Mouse (Mus musculus) forebrain, embryonic 11.5 days (tissue): ENCODE results near the gene Ptprm. TPM values are rescaled to one million over a fixed set of nuclear protein-coding genes. Genes with fewer than 3 reads are reported as not detected.

ENCODE experiments used
- ATAC-seq: fragments of 200-750 bp; cut with Nextera tagmentation; replicated peaks from 2 replicates; pipeline ENCODE4 v1.8.0; 2017; ENCODE audit warnings: moderate TSS enrichment; ENCODE audit not compliant: low FRiP score
- DNase-seq: peaks from one replicate; pipeline ENCODE4 v3.0.0-alpha.2; 2017; ENCODE audit warnings: low spot score
- H3K27ac ChIP-seq: fragments of 300-500 bp; sonication (generic); 2 replicates; pipeline ENCODE4 v1.5.1; 2014; ENCODE audit warnings: low read depth, low read length
- H3K27me3 ChIP-seq: fragments of 300-500 bp; sonication (generic); 2 replicates; pipeline ENCODE4 v1.6.1; 2014; ENCODE audit warnings: mild to moderate bottlenecking, low read length, mixed read lengths; ENCODE audit not compliant: control insufficient read depth, insufficient read depth
- H3K36me3 ChIP-seq: fragments of 300-500 bp; sonication (generic); 2 replicates; pipeline ENCODE4 v1.6.1; 2014; ENCODE audit warnings: mild to moderate bottlenecking, low read length, moderate library complexity, mixed read lengths; ENCODE audit not compliant: control insufficient read depth, insufficient read depth
- H3K4me1 ChIP-seq: fragments of 300-500 bp; sonication (generic); replicated peaks from 2 replicates; pipeline ENCODE4 v1.6.1; 2014; ENCODE audit warnings: low read length, mixed read lengths; ENCODE audit not compliant: control insufficient read depth, insufficient read depth
- H3K4me2 ChIP-seq: fragments of 300-500 bp; sonication (generic); 2 replicates; pipeline ENCODE4 v1.6.1; 2014; ENCODE audit warnings: low read depth, mild to moderate bottlenecking, low read length, moderate library complexity, mixed read lengths; ENCODE audit not compliant: severe bottlenecking
- H3K4me3 ChIP-seq: fragments of 300-500 bp; sonication (generic); 2 replicates; pipeline ENCODE4 v1.5.1; 2014; ENCODE audit warnings: low read depth, low read length
- H3K9ac ChIP-seq: fragments of 300-500 bp; sonication (generic); 2 replicates; pipeline ENCODE4 v1.6.1; 2014; ENCODE audit warnings: low read length
- H3K9me3 ChIP-seq: fragments of 300-500 bp; sonication (generic); 2 replicates; pipeline ENCODE4 v1.6.1; 2016; ENCODE audit warnings: low read length, mixed read lengths; ENCODE audit not compliant: control insufficient read depth
- WGBS: fragments of 180-500 bp; shearing (Covaris S2); extraction: QIAGEN DNeasy Blood & Tissue Kit; methylation state at CpG from one replicate; pipeline ENCODE4 v1.1.7; 2014; 5-methylcytosine and 5-hydroxymethylcytosine counted together
- polyA plus RNA-seq: library from polyadenylated mRNA; unstranded; fragments of >200 nt; fragmentation: Nextera tagmentation; extraction: Ambion mirVana; gene quantifications from 2 replicates; pipeline ENCODE4 v1.2.1, GENCODE M21; 2014

Ptprm gene
- polyA plus RNA-seq, 1 experiment from 2014 or later = 11.7 TPM

GRCm38 (mm10) chr17:66996882-66997281 is 357.4 kb downstream of the Ptprm start:
- no peak for ATAC-seq
- Histone ChIP-seq H3K4me2 (no peak overlapping the region), H3K4me3 (no peak overlapping the region)

DNA sequence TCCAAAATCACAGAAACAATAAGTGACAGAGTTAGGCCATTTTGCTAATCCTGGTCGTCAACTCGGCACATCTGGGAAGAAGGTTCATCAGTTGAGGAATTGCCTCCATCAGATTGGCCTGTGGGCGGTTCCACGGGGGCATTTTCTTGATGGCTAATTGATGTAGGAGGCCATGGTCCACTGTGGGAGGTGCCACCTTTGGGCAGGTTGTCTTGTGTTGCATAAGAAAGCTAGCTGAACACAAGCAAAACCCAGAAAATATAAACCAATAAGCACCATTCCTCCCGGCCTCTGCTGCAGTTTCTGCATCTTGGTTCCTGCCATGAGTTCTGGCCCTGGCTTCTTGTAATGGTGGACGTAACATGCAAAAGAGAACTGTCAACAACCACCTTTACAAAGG is 358.2 kb downstream of the Ptprm start:
- Histone ChIP-seq H3K36me3 (no peaks in the 10 kb centered on the region), H3K27ac (no peak overlapping the region), H3K9ac (no peak overlapping the region), H3K4me3 (no peak overlapping the region), H3K9me3 (no peaks in the 10 kb centered on the region), H3K27me3 (no peaks in the 10 kb centered on the region), H3K4me2 (no peak overlapping the region), H3K4me1 (no peaks in the 10 kb centered on the region)
- 91% methylated on average over 6 of the region's 6 CpGs for WGBS
- DNase-seq (no peak), ATAC-seq (no peak)

More at GRCm38 (mm10) chr17:66996882-66997281, 357.4 kb downstream of the Ptprm start:
- no peaks in the 10 kb centered on the region for H3K27me3 ChIP-seq
- H3K36me3 ChIP-seq = no peaks in the 10 kb centered on the region
- no peak overlapping the region for H3K27ac ChIP-seq
- no peak overlapping the region for H3K9ac ChIP-seq
- WGBS = 80% methylated on average over 2 of the region's 2 CpGs
- no peaks in the 10 kb centered on the region for H3K9me3 ChIP-seq
- DNase-seq = no peak
- no peaks in the 10 kb centered on the region for H3K4me1 ChIP-seq

DNA sequence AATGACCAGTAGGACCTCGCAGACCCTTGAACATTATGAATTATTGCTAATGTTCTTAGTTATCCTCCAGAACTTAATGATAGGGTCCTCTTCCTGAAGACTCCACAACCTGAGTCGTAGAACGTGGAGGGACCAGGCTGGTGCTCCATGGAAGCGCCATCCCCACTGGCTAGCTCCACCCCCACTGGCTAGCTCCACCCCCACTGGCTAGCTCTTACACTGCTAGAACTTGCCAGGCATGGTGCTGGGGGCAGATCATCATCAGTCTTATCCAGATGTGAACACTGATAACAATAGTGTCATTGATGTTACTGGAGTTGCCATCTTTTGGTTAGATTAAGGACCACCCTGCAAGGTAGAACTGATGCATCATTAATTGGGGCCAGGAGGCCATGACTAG is 362.4 kb downstream of the Ptprm start:
- ATAC-seq = no peak
- H3K4me2 ChIP-seq = no peak overlapping the region
- no peaks in the 10 kb centered on the region for H3K27me3 ChIP-seq
- H3K27ac ChIP-seq = no peak overlapping the region
- DNase-seq = no peak
- H3K9me3 ChIP-seq = no peaks in the 10 kb centered on the region
- no peak overlapping the region for H3K9ac ChIP-seq
- no peaks in the 10 kb centered on the region for H3K4me1 ChIP-seq
- H3K4me3 ChIP-seq = no peak overlapping the region
- H3K36me3 ChIP-seq = no peaks in the 10 kb centered on the region
- 89% methylated on average over 4 of the region's 4 CpGs for WGBS

DNA sequence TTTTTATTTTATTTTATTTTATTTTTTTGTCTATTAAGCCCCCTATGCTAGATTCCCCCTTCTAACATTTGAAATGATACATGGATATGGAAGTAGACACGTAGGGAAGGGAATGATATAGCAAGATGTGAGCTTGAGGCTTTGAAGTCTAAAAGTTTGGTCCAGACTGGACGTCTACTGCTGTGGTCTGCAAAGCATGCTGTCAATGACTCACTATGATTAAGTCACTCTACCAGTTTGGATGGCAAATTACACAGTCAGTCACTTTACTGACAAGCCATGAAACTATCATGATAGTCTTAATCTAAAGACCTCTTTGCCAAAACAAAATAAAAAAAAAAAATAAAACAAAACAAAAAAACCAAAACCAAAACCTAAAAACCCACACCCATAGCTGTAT is 363.5 kb downstream of the Ptprm start:
- Histone ChIP-seq H3K9me3 (no peaks in the 10 kb centered on the region), H3K27ac (no peak overlapping the region), H3K4me1 (no peaks in the 10 kb centered on the region), H3K36me3 (no peaks in the 10 kb centered on the region), H3K4me2 (no peak overlapping the region), H3K27me3 (no peaks in the 10 kb centered on the region), H3K4me3 (no peak overlapping the region), H3K9ac (no peak overlapping the region)
- WGBS = 63% methylated on average over 2 of the region's 2 CpGs
- no peak for ATAC-seq
- no peak for DNase-seq

DNA sequence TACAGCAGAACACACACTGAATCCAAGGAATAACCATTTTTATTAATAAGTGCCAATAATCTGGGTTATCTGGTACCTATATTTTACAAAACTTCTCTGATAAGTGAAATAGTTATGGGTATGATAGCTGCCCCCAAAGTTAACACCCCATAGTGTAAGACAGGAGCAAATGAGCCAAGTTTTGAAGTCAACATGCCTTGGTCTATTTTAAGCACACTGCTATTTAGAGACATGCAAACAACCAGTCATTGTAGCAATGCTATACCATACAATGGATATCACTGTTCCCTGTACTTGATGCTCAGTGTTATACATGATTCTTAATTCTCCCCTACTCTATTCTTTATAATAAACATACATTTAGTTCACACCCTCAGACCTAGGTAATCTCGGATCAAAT is 366.2 kb downstream of the Ptprm start:
- ATAC-seq (no peak), DNase-seq (no peak)
- WGBS = 87% methylated on average over 1 of the region's 1 CpGs
- Histone ChIP-seq H3K9ac (no peak overlapping the region), H3K27me3 (no peaks in the 10 kb centered on the region), H3K36me3 (no peaks in the 10 kb centered on the region), H3K4me1 (no peaks in the 10 kb centered on the region), H3K27ac (no peak overlapping the region), H3K4me3 (no peak overlapping the region), H3K4me2 (no peak overlapping the region), H3K9me3 (no peaks in the 10 kb centered on the region)

GRCm38 (mm10) chr17:66981649-66982048 is 372.6 kb downstream of the Ptprm start:
- Histone ChIP-seq H3K4me3 (no peak overlapping the region), H3K4me1 (no peaks in the 10 kb centered on the region), H3K27ac (no peak overlapping the region), H3K4me2 (no peak overlapping the region), H3K27me3 (no peaks in the 10 kb centered on the region), H3K9me3 (no peaks in the 10 kb centered on the region), H3K9ac (no peak overlapping the region), H3K36me3 (no peaks in the 10 kb centered on the region)
- DNase-seq (no peak), ATAC-seq (no peak)
- 92% methylated on average over 2 of the region's 2 CpGs for WGBS

DNA sequence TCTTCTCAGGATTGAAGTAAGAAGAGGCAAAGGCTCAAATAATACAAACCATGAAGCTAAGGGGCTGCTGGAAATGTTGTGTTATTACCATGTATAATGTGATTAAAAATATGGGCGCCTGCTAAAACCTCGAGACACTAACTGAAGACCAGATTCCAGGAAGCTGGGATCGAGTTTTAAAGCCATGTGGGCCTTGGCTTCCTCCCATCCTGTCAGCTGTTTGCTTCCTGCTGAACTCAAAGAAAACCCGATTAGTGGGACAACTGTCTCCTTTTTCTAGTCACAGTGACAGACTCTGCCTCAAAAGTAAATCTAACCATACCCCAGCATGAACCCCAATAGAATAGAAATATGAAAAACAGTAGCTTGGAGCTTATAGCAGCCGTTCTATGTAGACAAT is 374.3 kb downstream of the Ptprm start:
- Histone ChIP-seq H3K36me3 (no peaks in the 10 kb centered on the region), H3K4me2 (no peak overlapping the region), H3K4me3 (no peak overlapping the region), H3K9me3 (no peaks in the 10 kb centered on the region), H3K9ac (no peak overlapping the region), H3K27me3 (no peaks in the 10 kb centered on the region), H3K27ac (no peak overlapping the region), H3K4me1 (no peaks in the 10 kb centered on the region)
- ATAC-seq (no peak), DNase-seq (no peak)
- WGBS = 76% methylated on average over 5 of the region's 5 CpGs

- Histone ChIP-seq H3K27me3 (no peaks in the 10 kb centered on the region), H3K9ac (no peak overlapping the region), H3K4me3 (no peak overlapping the region), H3K9me3 (no peaks in the 10 kb centered on the region), H3K4me2 (no peak overlapping the region), H3K4me1 (no peaks in the 10 kb centered on the region), H3K36me3 (no peaks in the 10 kb centered on the region), H3K27ac (no peak overlapping the region)
- ATAC-seq (no peak), DNase-seq (no peak)
- 88% methylated on average over 5 of the region's 5 CpGs for WGBS
Measured at GRCm38 (mm10) chr17:66976490-66976889, 377.8 kb downstream of the Ptprm start.

- Histone ChIP-seq H3K9ac (no peak overlapping the region), H3K4me2 (no peak overlapping the region), H3K27ac (no peak overlapping the region), H3K4me3 (no peak overlapping the region), H3K27me3 (no peaks in the 10 kb centered on the region), H3K36me3 (no peaks in the 10 kb centered on the region), H3K4me1 (no peaks in the 10 kb centered on the region), H3K9me3 (no peaks in the 10 kb centered on the region)
- ATAC-seq (no peak), DNase-seq (no peak)
- WGBS = 85% methylated on average over 3 of the region's 3 CpGs
Measured at GRCm38 (mm10) chr17:66972976-66973375, 381.3 kb downstream of the Ptprm start.
